Mouse (Mus musculus) forebrain, postnatal 0 days (tissue): ENCODE data around the gene 1700012P22Rik. TPM values are rescaled to one million over a fixed set of nuclear protein-coding genes. Genes with fewer than 3 reads are reported as not detected.

Experiments
- ATAC-seq: fragments of 200-750 bp; cut with Nextera tagmentation; 2 replicates; pipeline ENCODE4 v1.8.0; 2017; ENCODE audit warnings: mild to moderate bottlenecking, moderate library complexity
- DNase-seq: peaks from one replicate; pipeline ENCODE4 v3.0.0-alpha.2; 2015
- H3K27ac ChIP-seq: fragments of 300-500 bp; sonication (generic); 2 replicates; pipeline ENCODE4 v1.5.1; 2014; ENCODE audit warnings: low read depth, mild to moderate bottlenecking, antibody characterized with exemption, low read length, moderate library complexity, mixed read lengths
- H3K27me3 ChIP-seq: fragments of 300-500 bp; sonication (generic); 2 replicates; pipeline ENCODE4 v1.6.1; 2014; ENCODE audit warnings: mild to moderate bottlenecking, low read length, mixed read lengths; ENCODE audit not compliant: insufficient read depth
- H3K36me3 ChIP-seq: fragments of 300-500 bp; sonication (generic); 2 replicates; pipeline ENCODE4 v1.6.1; 2014; ENCODE audit warnings: mild to moderate bottlenecking, moderate library complexity; ENCODE audit not compliant: insufficient read depth
- H3K4me1 ChIP-seq: fragments of 300-500 bp; sonication (generic); 2 replicates; pipeline ENCODE4 v1.6.1; 2014; ENCODE audit warnings: antibody characterized with exemption; ENCODE audit not compliant: insufficient read depth
- H3K4me2 ChIP-seq: fragments of 300-500 bp; sonication (generic); 2 replicates; pipeline ENCODE4 v1.6.1; 2014; ENCODE audit warnings: low read depth, mild to moderate bottlenecking, moderate library complexity
- H3K4me3 ChIP-seq: fragments of 300-500 bp; sonication (generic); 2 replicates; pipeline ENCODE4 v1.5.1; 2014; ENCODE audit warnings: low read depth, low read length, mixed read lengths
- H3K9ac ChIP-seq: fragments of 300-500 bp; sonication (generic); 2 replicates; pipeline ENCODE4 v1.6.1; 2014; ENCODE audit warnings: mild to moderate bottlenecking
- H3K9me3 ChIP-seq: fragments of 300-500 bp; sonication (generic); 2 replicates; pipeline ENCODE4 v1.6.1; 2016; ENCODE audit warnings: low read length
- CTCF ChIP-seq: sonication (generic); IDR thresholded peaks from 2 replicates; pipeline ENCODE4 v1.5.1; 2016; ENCODE audit warnings: antibody characterized with exemption, control low read depth, low read depth
- WGBS: fragments of 180-500 bp; shearing (Covaris S2); extraction: QIAGEN DNeasy Blood & Tissue Kit; methylation state at CpG from one replicate; pipeline ENCODE4 v1.1.7; 2014; 5-methylcytosine and 5-hydroxymethylcytosine counted together
- polyA plus RNA-seq: library from polyadenylated mRNA; unstranded; fragments of >200 nt; fragmentation: Nextera tagmentation; extraction: Ambion mirVana; gene quantifications from 2 replicates; pipeline ENCODE4 v1.2.1, GENCODE M21; 2015
- total RNA-seq: library from RNA; depleted of rRNA; stranded (reverse); fragments of >200 nt; gene quantifications from 2 replicates; pipeline ENCODE4 v1.2.3, GENCODE M21; 2014

Gene 1700012P22Rik
- total and polyA plus RNA-seq, 2 experiments from 2014 or later = not detected

DNA sequence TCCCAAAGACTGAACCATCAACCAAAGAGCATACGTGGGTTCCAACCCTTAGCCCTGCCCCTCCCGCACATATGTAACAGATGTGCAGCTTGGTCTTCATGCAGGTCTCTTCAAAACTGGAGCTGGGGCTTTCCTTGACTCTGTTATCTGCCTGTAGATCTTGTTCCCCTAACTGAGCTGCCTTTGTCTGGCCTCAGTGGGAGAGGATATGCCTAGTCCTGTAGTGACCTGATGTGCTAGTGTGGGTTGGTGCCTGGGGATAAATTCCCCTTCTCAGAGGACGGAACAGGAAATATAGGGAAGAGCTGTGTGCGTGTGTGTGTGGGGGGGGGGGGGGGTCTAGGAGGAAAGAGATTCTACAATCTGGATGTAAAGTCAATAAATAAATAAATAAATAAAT is 2.5 kb upstream of the 1700012P22Rik start:
- no peak overlapping the region for H3K4me3 ChIP-seq
- TF ChIP-seq CTCF = no peak
- no peak for ATAC-seq
- H3K9ac ChIP-seq = no peak overlapping the region
- no peaks in the 10 kb centered on the region for H3K27me3 ChIP-seq
- peaks cover 33% of the 10 kb centered on the region; the same call in 1 of the 2 replicates for H3K9me3 ChIP-seq
- H3K4me2 ChIP-seq = no peak overlapping the region
- 99% methylated on average over 4 of the region's 4 CpGs for WGBS
- no peaks in the 10 kb centered on the region for H3K36me3 ChIP-seq
- DNase-seq = no peak
- H3K27ac ChIP-seq = no peak overlapping the region
- no peaks in the 10 kb centered on the region for H3K4me1 ChIP-seq

DNA sequence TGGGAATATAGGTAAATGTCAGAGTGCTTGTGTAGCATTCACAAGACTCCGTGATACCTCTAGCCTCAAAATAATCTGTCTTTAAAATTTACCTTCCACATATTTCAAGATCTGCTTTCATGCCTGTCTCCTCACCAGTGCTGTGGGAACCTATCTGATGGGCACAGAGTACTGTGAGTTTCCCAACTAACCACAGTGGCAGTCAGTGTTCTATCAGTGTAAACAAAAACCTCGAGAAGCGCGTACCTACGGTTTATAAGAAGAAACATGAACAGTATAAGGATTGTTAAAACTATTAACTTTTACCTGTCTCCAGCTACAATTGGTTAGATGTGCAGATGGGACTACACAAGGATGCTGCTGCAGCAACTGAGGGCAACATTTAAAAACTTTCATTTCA is 5.4 kb downstream of the 1700012P22Rik start:
- Histone ChIP-seq H3K9me3 (peaks cover 14% of the 10 kb centered on the region; the same call in 1 of the 2 replicates), H3K4me3 (no peak overlapping the region), H3K4me1 (no peaks in the 10 kb centered on the region), H3K9ac (no peak overlapping the region), H3K4me2 (no peak overlapping the region), H3K27ac (no peak overlapping the region), H3K36me3 (no peaks in the 10 kb centered on the region), H3K27me3 (no peaks in the 10 kb centered on the region)
- ATAC-seq = no peak
- WGBS = 90% methylated on average over 5 of the region's 5 CpGs
- DNase-seq = no peak
- no peak for TF ChIP-seq CTCF

DNA sequence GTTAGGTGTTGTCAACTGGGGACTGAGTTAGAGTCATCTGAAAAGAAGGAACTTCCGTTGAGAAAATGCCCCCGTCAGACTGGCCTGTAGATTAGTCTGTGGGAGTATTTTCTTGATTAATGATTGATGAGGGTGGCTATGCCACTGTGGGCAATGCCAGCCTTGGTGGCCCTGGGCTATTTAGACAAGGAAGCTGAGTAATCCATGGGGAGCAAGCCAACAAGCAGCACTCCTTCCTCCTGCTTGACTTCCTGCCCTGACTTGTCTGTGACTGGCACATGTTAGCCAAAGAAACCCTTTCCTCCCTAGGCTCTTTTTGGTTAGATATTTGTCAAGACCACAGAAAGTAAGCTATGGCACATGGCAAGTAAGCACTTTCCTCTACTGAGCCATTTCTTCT is 7.8 kb downstream of the 1700012P22Rik start:
- no peak overlapping the region for H3K9ac ChIP-seq
- no peak overlapping the region for H3K4me3 ChIP-seq
- H3K4me2 ChIP-seq = no peak overlapping the region
- H3K36me3 ChIP-seq = no peaks in the 10 kb centered on the region
- no peaks in the 10 kb centered on the region for H3K4me1 ChIP-seq
- peaks cover 13% of the 10 kb centered on the region; the same call in 1 of the 2 replicates for H3K9me3 ChIP-seq
- H3K27ac ChIP-seq = no peak overlapping the region
- DNase-seq (no peak), ATAC-seq (no peak)
- no peaks in the 10 kb centered on the region for H3K27me3 ChIP-seq
- 92% methylated on average over 2 of the region's 2 CpGs for WGBS
- no peak for TF ChIP-seq CTCF

DNA sequence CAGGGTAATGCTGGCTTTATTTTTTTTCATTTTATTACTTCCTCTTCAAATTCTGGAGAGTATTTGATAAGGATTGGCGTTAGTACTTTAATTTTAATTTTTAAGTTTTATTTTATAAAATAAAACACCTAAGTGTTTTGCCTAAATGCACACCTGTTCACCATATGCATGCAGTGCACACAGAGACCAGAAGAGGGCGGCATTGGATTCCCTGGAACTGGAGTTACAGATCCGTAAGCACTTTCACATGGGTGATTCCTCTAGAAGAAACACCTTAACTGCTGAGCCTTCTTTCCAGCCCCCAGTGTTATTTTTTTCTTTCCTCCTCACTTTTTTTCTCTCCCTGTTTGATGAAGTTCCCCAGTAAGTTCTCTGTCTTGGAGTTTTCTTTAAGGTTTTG is 9.7 kb downstream of the 1700012P22Rik start:
- WGBS = 22% methylated on average over 3 of the region's 3 CpGs
- Histone ChIP-seq H3K27me3 (no peaks in the 10 kb centered on the region), H3K36me3 (no peaks in the 10 kb centered on the region), H3K9ac (no peak overlapping the region), H3K9me3 (peaks cover 21% of the 10 kb centered on the region), H3K4me1 (no peaks in the 10 kb centered on the region), H3K27ac (no peak overlapping the region), H3K4me3 (no peak overlapping the region), H3K4me2 (no peak overlapping the region)
- no peak for TF ChIP-seq CTCF
- DNase-seq = no peak
- no peak for ATAC-seq

DNA sequence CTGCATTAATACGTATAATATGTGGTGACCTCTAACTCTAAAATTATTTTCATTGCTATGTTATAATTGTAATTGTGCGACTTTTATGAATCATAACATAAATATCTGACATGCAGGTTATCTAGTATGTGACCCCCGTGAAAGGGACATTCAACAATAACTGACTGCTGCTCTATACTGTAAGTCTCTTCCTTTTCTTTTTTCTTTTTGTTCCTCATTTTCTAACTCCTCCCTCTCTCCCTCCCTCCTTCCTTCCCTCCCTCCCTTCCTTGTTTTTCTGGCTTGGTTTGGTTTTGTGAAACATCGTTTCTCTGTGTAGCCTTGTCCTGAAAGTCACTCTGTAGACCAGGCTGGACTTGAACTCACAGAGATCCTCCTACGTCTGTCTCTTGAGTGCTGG is 14.0 kb downstream of the 1700012P22Rik start:
- WGBS = 77% methylated on average over 5 of the region's 5 CpGs
- no peak overlapping the region for H3K4me2 ChIP-seq
- H3K4me3 ChIP-seq = no peak overlapping the region
- no peak for TF ChIP-seq CTCF
- ATAC-seq (no peak), DNase-seq (no peak)
- H3K9ac ChIP-seq = no peak overlapping the region
- no peak overlapping the region for H3K27ac ChIP-seq
- no peaks in the 10 kb centered on the region for H3K27me3 ChIP-seq
- H3K9me3 ChIP-seq = peaks cover 22% of the 10 kb centered on the region
- H3K4me1 ChIP-seq = no peaks in the 10 kb centered on the region
- no peaks in the 10 kb centered on the region for H3K36me3 ChIP-seq

DNA sequence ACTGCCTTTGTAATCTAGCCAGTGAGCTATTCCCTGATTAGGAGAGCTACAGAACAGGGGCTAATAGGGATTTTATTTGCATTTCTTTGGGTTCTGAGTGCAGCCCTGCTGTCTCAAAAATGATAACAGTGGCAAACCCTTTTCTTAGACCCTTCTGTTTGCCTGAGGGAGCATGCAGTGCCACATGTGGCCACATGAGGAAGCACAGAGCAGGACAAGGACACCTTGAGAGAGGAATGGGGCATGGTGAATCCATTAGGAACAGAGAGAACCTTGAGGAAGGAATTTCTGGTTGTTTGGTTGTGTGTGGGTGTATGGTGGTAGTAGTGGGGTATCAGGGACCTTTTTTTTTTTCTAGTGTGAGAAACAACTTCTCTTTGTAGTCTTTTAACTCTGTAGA is 17.9 kb downstream of the 1700012P22Rik start:
- no peak for DNase-seq
- no peak for ATAC-seq

DNA sequence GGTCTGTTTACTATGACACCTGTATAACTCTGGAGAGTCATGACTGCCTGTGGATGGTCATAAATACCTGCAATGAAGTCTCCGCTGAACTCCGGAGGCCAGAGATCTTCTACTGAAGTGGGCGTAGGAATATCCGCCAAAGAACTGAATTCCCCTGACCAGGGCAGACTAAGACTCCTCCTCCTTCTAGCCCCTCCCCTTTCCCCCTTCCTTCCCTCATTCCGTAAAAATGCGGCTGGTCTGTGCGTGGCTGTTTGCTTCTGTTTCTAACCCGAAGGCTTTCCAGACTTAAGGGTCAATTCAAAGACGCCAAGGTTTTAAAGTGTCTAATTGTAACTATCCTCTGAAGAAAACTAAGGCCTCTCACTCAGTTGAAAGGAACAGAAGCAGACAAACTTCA is 30.3 kb downstream of the 1700012P22Rik start, which contains the start of gene Pramef12:
Gene Pramef12, minus strand, starts transcription at position 175 of the 400 bp plus-strand sequence.
- Histone ChIP-seq H3K27ac (no peak within 1 kb of the TSS), H3K36me3 (no peaks in the 10 kb centered on the region), H3K4me1 (no peaks in the 10 kb centered on the region), H3K27me3 (no peaks in the 10 kb centered on the region), H3K9ac (no peak within 1 kb of the TSS), H3K4me3 (no peak within 1 kb of the TSS), H3K9me3 (peaks cover 18% of the 10 kb centered on the region; the same call in 1 of the 2 replicates), H3K4me2 (no peak within 1 kb of the TSS)
- DNase-seq = no peak
- TF ChIP-seq CTCF = no peak
- ATAC-seq = no peak
- 82% methylated on average over 9 of the region's 9 CpGs for WGBS

More for the DNA sequence above, 17.9 kb downstream of the 1700012P22Rik start:
- Histone ChIP-seq H3K4me3 (no peak overlapping the region), H3K4me1 (no peaks in the 10 kb centered on the region), H3K4me2 (no peak overlapping the region), H3K9ac (no peak overlapping the region), H3K27ac (no peak overlapping the region), H3K27me3 (no peaks in the 10 kb centered on the region), H3K36me3 (no peaks in the 10 kb centered on the region), H3K9me3 (peaks cover 40% of the 10 kb centered on the region)
- no peak for TF ChIP-seq CTCF
